Mouse (Mus musculus): ENCODE data around the gene Lrrc25.

Lrrc25 gene

GRCm38 (mm10) chr8:70599507-70600290 lies 16.3 kb upstream of the Lrrc25 start:
- DNase-seq (ENCODE audit: low spot score): no peak

DNA sequence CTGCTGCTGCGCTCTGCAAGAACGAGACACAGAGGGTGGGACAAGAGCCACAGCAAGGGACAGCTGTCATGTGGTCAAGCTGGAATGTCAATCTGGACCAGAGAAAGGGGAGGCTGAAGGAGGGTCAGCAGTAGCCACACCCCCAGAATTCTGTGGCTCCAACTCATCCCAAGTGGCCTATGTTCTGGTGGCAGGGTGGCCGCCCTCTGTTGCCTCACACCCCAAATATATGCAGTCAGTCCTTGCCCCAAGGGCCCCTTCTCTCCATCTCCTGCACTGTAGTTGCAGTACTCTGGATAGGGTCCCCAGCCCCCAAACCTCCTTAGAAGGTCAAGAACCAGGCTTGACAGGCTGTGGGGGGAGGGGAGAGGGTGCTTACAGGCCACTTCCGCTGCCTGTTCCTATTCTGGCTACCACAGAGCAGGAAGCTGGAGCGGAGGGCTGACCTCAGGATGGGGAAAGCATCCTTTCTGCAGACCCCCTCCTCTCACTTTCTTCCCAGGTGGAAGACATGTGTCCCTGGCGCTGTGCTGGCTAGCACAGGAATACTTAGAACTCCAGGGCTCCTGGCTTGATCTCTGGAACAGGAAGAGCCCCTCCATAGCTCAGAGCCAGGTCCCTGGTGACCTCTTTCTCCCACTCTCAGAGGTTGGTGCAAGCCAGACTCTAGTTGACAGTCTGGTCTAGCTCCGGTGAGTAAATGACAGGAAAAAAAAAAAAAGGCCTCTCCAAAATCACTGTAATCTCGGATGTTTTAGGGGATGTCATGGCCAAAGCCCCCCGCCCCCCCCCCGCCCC lies 15.3 kb upstream of the Lrrc25 start:
- no peak for DNase-seq (ENCODE audit: low spot score)

DNA sequence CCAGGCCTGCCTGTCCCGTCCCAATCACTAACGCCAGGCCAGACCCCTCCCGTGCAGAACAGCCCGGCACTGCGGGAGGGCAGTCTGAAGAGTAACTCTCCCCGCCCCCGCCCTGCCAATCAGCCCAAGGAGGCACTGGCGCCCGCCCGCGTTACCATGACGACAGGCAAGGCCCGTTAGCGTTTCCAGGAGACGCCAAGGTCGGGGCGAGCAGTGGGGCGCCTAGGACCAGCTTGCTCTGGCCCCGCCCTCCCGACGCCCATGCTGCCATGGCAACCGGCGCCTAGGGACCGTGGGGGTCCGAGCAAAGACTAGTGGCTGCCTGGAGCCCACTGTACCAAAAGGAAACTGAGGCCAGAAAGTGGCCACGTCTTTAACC lies 14.7 kb upstream of the Lrrc25 start:
- DNase-seq (ENCODE audit: low spot score): no peak

DNA sequence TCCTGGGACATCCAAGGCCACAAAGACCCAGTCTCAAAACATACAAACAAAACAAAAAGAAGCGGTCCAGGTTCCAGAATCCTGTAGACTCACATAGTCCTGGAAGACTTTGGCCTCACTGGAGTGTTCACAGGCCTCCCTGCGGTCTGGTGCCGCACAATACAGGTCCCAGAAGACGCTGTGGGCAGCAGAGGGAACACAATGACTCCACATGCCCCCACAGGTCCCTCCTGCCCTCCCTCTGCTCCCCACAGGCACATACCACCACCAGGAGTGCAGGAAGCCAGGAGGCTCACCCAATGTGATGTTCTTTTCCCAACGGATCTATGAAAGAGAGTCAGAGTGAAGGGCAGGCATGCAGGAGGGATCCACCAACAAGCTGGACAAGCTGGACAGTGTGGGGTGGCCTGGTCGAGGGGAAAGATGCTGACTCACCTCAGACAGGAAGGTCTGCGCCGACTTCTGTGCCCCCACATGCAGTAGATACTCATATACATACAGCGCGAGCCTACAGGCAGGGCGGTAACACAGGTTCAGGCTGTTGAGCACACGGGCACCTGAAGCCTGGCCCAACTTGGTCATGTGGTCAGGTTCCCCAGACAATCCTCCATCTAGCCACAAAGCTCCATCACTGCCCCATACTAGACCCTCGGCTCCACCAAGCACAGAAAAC lies 13.7 kb upstream of the Lrrc25 start:
- no peak for DNase-seq (ENCODE audit: low spot score)

- DNase-seq (ENCODE audit: low spot score): no peak
These were observed 11.4 kb upstream of the Lrrc25 start for GRCm38 (mm10) chr8:70604558-70604957.

DNA sequence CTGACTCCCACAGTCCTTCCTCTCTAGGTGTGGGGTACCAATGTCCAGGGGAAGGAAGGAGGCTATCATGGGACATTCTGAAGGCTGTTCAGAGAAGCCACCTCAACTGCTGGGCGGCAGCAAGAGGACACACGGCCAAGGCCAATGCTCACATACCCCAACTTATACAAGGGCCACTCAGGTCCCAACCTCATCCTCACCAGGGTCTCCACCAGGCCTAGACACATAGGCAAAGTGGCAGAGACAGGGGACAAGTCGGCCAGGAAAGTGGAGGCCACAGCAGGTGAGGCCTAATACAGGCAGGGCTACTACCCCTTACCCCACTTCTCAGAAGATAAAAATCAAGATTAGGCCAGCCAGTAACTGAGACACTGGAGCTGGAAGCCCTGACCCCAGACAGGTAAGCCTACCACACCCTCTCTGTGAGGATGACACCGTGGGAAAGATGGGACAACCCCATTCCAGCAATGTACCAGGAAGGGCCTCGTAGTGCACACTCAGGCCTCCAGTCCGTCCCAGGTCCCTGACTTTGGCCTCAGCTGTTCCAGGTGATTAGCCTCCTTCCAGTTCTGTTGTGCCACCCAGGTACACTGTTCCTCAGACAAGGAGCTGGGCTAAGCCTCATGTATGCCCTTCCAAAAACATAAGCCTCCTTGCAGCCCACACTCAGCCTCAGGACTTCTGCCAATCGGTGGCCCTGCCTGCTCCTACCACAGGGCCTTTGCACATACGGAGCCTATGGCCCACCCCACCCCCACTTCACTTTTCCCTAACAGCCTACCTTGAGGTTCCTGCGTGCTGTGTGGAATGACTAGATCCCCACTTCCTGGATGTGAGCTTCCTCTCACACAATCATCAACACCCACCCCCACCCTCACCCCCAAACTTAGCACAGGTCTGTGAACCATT lies 9.8 kb upstream of the Lrrc25 start:
- DNase-seq (ENCODE audit: low spot score): no peak

DNA sequence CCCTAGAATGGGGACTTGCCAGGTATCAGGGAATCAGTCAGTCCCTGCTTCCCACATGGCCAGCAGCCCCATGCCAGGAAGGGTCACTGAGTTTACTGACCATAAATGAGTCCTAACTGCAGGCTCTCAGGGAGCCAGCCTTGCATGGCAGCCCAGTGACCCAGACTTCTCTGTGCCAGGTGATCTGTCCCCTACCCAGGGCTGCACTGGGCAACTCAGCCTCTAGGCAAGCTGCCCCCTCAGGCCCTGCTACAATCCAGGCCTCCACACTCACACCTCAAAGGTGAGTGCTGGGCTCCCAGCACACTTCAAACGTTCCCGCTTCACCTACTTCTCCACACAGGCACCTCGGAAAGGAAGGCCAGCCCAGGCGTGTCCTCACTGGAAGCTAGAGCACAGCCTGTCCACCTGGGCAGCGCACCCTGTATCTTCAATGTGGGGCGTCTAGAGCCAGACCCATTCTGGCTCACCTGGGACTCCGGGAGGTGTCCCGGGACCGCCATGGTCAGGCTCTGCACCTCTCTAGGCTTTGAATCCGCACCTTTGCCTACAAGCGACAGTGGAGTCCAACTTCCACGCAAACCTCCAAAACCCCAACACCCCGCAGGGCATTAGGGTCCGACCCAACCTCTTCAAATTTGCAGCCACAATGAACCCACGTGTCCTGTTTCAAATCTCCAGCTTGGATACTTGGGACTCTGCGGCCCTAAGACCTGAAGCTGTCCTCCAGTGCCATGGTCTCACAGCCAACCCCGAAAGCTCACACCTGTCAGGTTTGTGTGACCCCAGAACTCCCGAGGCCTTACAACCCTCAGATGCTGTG lies 9.0 kb upstream of the Lrrc25 start:
- no peak for DNase-seq (ENCODE audit: low spot score)

DNA sequence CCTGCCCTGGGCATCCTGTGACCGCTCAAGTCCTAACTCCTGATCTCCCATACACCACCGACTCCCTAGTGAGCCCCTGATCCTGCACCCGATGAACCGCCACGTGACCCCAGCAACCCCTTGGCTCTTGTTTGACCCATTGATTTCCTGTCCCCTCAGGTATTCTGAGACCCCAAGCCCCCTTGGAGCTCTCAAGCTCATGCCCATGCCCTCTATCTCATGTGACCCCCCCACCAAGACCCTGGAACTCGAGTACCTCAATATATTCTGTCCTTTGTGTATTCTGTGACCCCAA lies 8.4 kb upstream of the Lrrc25 start:
- no peak for DNase-seq (ENCODE audit: low spot score)

DNA sequence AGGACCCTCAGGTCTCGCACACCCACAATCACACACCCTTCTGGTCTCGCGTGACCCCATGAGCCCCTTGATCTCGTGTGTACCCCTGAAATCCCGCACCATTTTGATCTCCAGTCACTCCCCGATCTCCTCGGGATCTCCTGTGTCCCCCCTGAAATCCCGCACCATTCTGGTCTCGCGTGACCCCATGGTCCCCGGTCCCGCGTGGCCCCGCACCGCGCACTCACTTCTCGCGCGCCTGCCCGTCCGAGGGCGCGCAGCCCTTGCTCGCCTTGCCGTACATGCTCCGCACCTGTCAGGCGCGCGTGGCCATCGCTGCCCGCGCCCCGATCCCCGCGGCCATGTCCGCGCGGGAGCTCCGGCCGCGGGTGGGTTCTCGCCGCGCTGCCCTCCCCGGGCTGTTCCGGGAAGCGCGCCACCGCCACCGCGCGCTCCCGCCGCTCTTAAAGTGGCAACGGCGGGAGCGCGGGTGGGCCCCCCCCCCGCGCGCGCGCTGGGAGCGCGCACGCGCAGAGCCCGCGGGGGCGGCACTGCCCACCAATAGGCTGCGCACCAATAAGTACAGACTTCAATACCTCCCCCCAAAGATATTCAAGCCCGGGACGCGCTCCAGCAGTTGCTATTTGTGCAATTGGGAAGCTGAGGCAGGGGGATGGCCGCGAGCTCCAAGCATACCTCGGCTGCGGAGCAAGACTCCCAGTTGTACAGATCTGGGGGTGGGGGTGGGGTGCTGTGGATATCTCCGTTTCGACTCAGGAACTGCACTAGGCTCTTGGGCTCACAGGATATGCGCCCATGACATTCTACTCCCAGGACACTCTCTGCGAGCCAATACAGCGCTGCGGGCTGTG lies 7.8 kb upstream of the Lrrc25 start:
- DNase-seq (ENCODE audit: low spot score): no peak

DNA sequence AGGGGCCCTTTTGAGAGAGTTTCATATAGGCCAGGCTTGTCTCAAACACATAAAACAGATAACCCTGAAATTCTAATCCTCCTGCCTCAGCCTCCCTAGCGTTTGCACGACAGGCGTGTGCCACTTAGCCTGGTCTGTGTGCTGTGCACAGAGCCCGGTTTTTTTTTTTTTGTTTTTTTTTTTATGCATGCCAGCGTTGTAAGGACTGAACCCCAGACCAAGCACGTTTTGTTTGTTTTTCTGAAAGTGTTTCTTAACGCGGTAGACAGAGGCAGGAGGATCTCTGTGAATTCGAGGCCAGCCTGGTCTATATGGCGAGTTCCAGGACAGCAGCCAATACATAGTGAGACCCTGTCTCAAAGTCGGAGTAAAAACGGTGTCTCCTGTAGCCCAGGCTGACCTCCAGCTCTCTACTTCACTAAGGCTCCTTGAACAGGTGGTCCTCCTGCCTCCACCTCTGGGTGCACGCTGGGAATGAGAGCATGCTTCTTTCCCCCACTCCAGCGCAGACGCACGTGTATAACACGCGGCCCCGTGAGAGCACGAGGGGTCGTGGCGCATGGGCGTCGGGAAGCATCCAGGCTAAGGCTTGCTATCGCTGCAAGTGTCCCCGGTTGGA lies 7.1 kb upstream of the Lrrc25 start, which contains the start of gene Ssbp4:
Gene Ssbp4 (minus strand): TSS at position 124 of the 619 bp plus-strand sequence.
- no peak for DNase-seq (ENCODE audit: low spot score)

- DNase-seq (ENCODE audit: low spot score): no peak
These were observed 6.5 kb upstream of the Lrrc25 start for GRCm38 (mm10) chr8:70609368-70609848.

GRCm38 (mm10) chr8:70609849-70610795 lies 5.8 kb upstream of the Lrrc25 start:
- DNase-seq (ENCODE audit: low spot score): no peak

DNA sequence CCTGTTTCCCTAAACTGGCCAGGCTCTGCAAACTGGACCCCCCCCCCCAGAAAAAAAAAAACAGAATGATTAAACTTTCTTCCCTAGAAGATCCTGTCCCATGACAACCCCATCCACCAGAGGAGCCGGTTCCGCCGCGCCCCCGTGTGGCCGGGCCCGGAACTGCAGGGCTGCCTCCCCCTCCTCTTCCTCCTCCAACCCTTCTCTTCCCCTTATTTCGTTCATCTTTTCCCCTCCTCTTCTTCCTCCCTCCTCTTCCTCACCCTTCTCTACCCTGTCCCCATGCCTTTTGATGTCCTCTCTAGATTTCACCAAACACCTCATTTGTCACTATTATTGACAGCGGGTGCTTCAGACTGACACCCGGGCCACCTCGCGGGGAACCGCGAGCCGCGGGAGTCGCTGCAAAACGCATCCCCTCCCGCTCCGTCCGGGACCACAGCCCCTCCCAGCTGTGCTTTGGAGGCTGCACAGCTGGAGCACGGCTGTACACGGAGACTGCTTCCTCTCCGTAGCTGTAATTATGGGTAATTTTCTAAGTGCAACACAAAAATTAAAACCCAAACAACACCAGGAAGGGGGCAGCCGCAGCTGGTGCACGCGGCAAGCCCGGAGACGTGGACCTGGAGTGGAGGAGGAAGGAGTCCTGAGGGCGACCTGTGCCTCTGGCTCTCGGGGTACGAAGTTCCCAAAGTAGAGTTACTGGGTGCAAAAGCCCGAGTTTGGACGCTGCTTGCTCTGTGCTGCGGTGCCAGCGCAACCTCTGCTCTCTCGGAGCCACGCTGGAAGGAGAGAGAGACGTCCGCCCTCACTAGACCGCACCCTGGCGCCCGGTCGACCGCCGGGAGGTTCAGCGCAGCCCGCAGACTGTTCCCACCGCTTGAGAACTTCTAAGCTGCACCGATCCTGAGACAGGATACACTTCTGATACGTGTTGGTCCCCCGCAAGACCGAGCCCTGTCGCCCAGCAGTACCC lies 4.9 kb upstream of the Lrrc25 start:
- DNase-seq (ENCODE audit: low spot score): no peak

DNA sequence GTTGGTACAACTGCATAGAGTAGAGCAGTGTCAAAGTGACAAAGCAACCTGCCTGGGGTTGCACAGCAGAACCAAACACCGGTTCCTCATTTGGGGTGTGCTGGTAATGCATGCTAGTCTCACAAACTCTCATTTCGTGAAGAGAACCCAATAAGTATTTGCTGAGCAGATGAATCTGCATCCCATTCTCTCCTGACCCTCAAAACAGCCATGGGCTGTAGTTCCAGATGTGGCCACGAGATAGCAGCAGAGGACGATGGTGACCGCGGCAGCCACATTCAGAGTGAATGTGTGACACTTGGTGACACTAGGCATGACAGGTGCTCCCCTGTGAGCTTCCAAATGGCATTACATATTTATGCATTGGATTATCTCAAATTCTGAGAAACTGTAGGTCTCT lies 4.1 kb upstream of the Lrrc25 start:
- no peak for DNase-seq (ENCODE audit: low spot score)

- no peak for DNase-seq (ENCODE audit: low spot score)
These were observed 2.2 kb upstream of the Lrrc25 start for GRCm38 (mm10) chr8:70613763-70614162.

- DNase-seq (ENCODE audit: low spot score): no peak
These were observed 1.5 kb upstream of the Lrrc25 start for GRCm38 (mm10) chr8:70614469-70614868.

GRCm38 (mm10) chr8:70615281-70615680 lies 674 bp upstream of the Lrrc25 start:
- no peak for DNase-seq (ENCODE audit: low spot score)
